Mouse (Mus musculus) naive thymus-derived CD4-positive, alpha-beta T cell, adult 2 months (primary cell): Measurements from ENCODE around the gene Ppm1k.
"Not testable (repeated sequence)": the region's sequence is repeated elsewhere in the genome, so short reads cannot be mapped to it uniquely, and the experiment has no call there.

Source experiments
- DNase-seq: peaks from one replicate; pipeline ENCODE4 v3.0.0-alpha.2; 2011; ENCODE audit warnings: low read depth

The Ppm1k gene

GRCm38 (mm10) chr6:57535386-57535936, at the start of gene Ppm1k:
Gene Ppm1k, minus strand, starts transcription at chr6:57535468.
- DNase-seq: peak; percentile 98

DNA sequence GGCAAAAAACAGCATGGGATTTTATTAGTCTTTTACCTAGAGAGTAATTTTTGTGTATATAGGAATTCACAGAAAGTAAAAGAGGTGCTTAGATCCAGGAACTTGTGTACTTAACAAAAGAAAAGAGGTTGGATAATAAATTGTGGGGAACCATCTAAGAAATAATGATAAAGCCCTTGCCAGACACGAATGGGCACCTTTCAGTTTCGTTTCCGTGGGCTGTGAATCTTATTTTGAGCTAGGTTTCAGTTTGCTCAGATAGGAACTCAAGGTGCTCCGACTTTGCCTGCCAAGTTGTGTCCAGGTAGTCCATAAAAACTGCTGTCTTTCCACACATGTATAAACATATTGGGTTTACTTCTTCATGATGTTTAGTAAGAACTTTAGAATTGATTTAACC, 47.1 kb upstream of the Ppm1k start:
- DNase-seq: peak; percentile 78

GRCm38 (mm10) chr6:57581595-57581994, 46.3 kb upstream of the Ppm1k start:
- DNase-seq: no peak

DNA sequence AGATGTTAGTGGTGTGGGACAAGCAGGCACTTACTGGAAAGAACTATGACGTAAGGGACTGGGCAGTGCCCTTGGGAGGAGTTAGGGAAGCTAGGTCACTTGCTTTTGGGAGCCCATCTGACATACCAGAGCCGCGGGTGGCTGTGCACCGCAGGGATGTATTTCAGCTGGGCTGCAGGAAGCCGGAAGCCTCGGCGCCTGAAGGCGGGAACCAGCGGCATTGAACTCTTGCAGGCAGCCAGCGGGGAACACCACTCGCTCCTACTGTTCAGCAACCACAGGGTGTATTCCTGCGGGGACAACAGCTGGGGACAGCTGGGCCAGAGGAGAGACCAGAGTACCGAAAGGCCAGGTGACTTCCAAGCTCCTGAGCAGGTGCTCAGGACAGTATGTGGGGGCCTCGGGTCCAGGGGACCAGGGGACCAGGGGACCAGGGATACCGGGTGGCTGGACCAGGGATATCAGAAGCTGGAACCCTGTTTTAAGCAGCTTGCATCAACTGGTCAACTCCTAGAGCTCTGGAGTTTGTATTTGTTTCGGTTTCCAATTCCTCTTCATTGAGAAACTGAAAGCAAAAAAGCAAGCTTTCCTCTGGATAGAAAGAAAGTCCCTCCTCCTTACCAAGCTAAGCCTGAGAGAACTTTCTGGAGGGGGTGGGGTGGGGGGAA, 45.7 kb upstream of the Ppm1k start, which contains the start of gene Herc6:
Gene Herc6 (plus strand): TSS at position 120 of the 668 bp plus-strand sequence.
- peak; percentile 75 for DNase-seq

DNA sequence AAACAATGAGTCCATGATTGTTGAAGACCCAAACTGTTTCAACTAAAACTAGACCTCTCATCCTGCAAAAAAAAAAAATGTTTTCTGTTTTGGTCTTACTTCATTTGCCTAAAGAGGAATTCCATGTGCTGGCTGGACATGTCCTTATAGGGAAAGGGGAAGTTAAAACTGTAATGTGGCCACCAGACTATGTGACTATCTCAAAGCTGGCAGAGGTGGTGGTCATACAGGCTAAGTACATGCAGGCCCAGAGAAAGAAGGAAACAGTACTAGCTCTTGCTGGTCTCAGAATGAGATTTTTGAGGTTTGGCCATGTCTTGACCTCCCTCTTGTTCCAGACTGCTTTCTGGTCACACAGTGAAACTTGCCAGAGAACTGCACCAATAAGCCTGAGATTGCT, 36.3 kb upstream of the Ppm1k start:
- no peak for DNase-seq

DNA sequence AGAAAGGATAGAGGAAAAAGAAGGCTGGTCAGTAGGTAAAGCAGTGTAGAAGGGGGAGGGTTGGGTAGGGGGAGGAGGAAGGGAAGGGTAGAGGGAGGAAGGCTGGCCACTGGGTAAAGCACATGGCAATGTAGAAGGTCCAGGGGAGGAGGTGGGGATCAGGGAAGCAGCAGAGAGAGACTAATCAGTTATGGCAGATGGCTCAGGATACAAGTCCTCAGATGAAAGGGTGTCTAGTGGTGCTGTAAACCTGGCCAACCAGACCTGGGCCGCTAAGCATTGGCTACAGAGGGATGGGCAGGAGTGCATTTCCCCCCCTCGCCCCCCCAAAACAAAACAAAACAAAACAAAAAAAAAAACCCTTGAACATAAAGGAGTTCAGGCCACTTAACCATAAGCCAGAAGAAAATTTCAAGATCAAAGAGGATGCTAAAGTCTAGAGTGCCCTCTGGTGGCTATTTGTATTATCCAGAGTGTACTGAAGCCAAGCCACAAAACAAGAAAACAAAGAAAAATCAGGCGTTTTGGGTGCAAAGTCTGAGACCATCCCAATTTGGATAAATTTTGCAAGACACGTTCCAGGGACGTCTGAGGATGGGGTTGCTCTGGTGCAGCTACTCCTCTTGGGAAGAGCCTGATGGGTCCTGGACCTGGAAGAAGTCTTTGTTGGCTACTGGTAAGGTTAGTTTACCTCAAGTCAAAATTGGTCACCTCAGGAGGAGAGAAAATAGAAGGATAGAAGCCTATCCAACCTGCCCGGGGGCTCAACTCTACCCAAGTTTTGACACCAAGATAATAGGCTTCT, 35.1 kb upstream of the Ppm1k start:
- peak; percentile 83 for DNase-seq

- no peak for DNase-seq
These were observed 32.4 kb upstream of the Ppm1k start for GRCm38 (mm10) chr6:57567630-57568029.

DNA sequence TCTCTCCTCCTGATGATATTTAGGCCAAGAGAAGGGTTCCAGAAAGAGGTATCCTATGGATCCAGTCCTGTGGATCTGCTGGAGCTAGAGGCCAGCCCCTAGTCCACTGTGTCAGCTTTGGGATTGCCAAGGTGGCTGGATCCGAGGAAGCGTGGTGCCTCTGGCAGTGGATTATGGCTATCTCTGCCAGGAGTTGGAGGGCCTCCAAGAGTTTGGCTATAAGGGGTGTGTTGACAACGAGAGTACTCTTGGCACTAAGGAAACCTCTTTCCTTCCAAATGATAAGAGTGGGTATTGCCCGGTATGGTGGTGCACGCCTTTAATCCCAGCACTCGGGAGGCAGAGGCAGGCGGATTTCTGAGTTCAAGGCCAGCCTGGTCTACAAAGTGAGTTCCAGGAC, 30.2 kb upstream of the Ppm1k start:
- DNase-seq: no peak

GRCm38 (mm10) chr6:57563454-57563853, 28.2 kb upstream of the Ppm1k start:
- no peak for DNase-seq

GRCm38 (mm10) chr6:57557796-57558317, 22.6 kb upstream of the Ppm1k start:
- no peak for DNase-seq

DNA sequence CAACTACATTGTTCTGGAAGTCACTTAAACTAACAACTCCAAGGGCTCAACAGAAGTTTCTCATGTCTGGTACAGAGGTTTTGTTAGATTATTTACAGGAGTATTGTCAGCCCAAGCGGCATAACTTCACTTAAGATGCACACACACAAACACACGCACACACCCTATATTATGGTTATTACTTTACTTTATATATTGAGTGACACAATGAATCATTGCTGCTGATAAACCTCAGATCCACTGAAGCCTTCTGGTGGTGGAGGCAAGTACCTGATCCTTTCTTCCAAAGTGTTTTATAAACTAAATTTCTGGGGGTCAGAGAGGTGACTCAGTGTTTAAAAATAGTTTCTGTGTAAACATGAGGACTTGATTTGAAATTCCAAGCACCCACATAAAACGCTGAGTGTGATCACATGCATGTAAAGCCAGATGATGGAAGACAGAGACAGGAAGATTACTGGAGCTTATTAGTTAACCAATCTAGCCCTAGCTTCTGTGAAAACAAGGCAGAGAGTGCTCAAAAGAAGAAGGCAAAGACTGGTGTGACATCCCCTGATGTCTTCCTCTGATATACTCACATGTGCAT, 16.0 kb upstream of the Ppm1k start:
- DNase-seq: no peak

DNA sequence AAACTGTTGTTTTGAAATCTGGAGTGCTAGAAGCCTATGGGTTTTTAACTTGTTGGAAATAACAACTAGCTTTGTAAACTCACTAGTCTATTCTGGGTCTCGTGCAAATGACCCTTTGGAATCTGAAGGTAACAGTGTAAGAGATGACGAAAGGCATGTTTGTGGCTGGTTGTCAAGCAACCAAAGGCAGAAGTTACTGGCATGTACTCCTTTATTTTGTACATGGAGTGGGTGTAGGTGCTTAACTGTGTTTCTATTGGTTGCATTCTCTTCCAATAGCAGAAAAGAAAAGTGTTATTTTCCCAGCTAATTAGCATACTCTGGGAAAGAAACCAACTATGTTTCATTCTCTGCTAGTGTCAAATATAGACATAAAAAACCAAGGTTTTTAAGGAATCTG, 9.6 kb upstream of the Ppm1k start:
- DNase-seq: no peak

DNA sequence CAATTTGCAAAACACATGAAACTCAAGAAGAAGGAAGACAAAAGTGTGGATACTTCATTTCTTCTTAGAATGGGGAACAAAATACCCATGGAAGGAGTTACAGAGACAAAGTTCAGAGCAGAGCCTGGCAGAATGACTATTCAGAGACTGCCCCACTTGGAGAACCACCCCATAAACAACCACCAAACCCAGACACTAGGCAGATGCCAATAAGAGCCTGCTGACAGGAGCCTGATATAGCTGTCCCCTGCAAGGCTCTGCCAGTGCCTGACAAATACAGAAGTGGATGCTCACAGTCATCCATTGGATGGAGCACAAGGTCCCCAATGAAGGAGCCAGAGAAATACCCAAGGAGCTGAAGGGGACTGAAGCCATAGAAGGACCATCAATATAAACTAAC, 8.3 kb upstream of the Ppm1k start:
- DNase-seq: not testable (repeated sequence)

- DNase-seq: peak; percentile 28
These were observed 6.6 kb upstream of the Ppm1k start for GRCm38 (mm10) chr6:57541737-57542335.

GRCm38 (mm10) chr6:57540950-57541498, 5.8 kb upstream of the Ppm1k start:
- no peak for DNase-seq

DNA sequence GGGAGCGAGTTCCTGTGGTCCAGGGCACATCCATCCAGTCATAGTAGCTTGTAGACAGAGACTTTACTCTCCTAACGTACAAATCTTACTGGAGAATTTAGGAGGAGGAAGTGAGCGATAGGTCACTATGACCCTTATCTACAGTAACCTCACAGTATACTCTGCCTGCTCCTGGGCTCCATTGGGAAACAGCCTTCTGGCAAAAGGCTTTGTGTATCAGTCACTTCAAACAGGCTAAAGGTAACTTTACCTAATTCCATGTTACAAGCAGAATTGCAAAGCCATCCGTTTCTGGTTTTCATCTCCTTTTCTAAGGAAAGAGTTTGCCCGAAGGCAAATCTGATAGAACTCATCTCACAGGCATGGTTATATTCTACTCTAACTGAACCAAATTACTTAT, 2.6 kb upstream of the Ppm1k start:
- no peak for DNase-seq

DNA sequence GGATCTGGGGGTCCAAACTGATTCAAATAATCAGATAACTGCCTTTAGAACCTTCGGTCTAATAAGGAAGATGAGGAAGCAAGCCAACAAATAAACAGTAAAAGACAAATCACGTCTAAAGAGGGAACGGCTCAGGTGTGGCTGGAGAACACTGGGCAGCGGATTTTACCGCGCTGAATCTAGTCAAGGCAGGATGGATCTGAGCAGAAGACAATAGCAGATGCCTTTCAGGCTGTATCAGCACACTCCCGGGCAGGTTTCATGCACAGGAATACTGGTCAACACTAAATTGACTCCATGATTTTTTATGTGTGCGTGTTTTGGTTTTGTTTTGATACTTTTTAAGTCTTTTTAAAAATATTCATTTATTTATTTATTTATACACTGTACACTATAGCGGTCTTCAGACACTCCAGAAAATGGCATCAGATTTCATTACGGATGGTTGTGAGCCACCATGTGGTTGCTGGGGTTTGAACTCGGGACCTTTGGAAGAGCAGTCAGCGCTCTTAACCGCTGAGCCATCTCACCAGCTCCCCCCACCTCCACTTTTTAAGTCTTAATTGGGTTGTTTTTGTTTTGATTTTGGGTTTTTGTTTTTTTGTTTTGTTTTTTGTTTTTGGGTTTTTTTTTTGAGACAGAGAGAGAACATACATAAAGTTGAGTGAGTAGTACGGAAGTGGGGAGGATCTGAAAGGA, 852 bp upstream of the Ppm1k start:
- no peak for DNase-seq

DNA sequence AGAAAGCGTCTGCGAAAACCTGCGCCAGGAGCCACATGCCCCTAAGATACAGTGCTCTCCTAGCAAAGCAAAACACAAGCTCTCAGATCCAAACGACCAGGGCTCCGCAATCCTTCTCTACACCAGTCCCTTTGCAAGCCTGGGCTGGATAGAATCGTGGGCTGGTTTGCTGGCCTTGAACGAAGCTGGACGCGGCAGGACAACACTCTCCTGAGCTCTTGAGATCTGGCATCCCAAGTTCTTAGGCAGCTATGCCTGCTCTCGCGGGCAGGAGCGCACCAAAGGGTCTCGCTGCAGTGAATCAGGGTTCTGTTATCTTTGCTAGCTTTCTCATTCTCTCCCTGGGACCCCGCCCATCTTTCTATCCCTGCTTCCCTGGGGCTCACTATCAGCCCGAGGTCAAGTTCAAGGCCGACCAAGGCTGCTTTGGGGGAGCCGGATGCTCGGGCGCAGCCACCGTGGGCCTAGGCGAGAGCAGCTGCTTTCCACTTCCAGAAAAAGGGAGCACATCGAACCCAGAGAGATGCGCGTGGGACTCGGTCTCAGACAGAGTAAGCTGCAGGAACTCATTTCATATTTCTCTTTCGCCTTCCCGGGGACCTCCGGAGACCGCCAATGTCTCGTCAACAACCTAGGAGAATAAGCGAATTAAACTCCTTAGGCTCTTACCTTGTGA, 519 bp downstream of the Ppm1k start:
- no peak for DNase-seq

GRCm38 (mm10) chr6:57534231-57534610, 1.0 kb downstream of the Ppm1k start:
- DNase-seq: no peak

DNA sequence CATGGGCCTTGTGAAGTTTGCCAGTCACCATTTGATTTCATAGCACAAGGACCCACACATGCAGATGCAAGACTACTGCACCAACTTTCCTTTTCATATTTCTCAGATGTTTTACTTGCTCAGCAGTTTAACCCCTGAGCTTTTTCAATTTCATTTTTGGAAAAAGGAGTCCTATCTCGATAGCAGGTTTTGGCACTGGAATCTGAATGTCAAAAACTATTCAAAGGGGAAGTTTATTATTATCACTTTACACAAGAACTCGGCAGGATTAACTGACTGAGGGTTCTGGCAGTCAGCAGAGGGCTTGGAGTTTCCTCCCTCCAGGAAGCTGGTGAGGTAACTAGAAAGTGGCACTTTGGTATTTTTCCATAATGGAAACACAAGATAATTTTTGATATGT, 1.9 kb downstream of the Ppm1k start:
- no peak for DNase-seq

GRCm38 (mm10) chr6:57532022-57532421, 3.2 kb downstream of the Ppm1k start:
- DNase-seq: no peak
